Mouse (Mus musculus) stomach, postnatal 0 days (tissue): ENCODE results near the gene Olfr910.

Experiments
- CTCF ChIP-seq: IDR thresholded peaks from 2 replicates; pipeline ENCODE4 v1.5.1; 2016; ENCODE audit warnings: antibody characterized with exemption, low read depth, mild to moderate bottlenecking, moderate library complexity
- EP300 ChIP-seq: optimal IDR thresholded peaks from 2 replicates; pipeline ENCODE3; 2016; ENCODE audit warnings: antibody characterized with exemption

GRCm38 (mm10) chr9:38579878-38580277 lies 42.2 kb downstream of the Olfr910 start, which contains the start of gene Olfr912:
- TF ChIP-seq CTCF: no peak
- no peak for TF ChIP-seq EP300
